Mouse (Mus musculus): ENCODE measurements at regions not wholly inside any gene's neighbourhood (a gene's known extent, or its start where the extent isn't known, plus 50 kb on each side); places are given as distances from the start of the nearest gene placed in this dataset.

- no peak for TF ChIP-seq CTCF (IDR thresholded peaks at IDR 0.05; ENCODE audit: control insufficient read depth, insufficient read depth, insufficient replicate concordance, low read depth, low read length)
- TF ChIP-seq POLR2A (IDR thresholded peaks at IDR 0.05; ENCODE audit: control insufficient read depth, low read depth, low read length), result no peak
Observed at GRCm38 (mm10) chr12:86827241-86827606, 57.4 kb downstream of the Irf2bpl start.

Measured in testis, adult 2 months (tissue).